17 mouse cellular contexts compared by ENCODE assay signal in genomic region chr4:149936921-149937320, GRCm38 (mm10). TPM values are rescaled to one million over a fixed set of nuclear protein-coding genes. Genes with fewer than 3 reads are reported as not detected.
DNase-seq lines count a peak whose midpoint lies in the region; ATAC-seq and TF ChIP-seq lines count a peak whose summit lies in the region.
"Had no signal": no experiment of that assay in that cellular context is flagged by ENCODE, and none has a peak within 500 bp of the region (broad histone marks: within the 10 kb centered on the region; RNA-seq: fewer than 3 reads in every experiment).

No protein-coding gene starts in this region.

- H3K27me3 ChIP-seq in kidney, adult 2 months (replicated peaks; ENCODE audit: control insufficient read depth, insufficient read depth, low read length) = no peaks in the 10 kb centered on the region
- H3K27me3 ChIP-seq in neural tube, embryonic 11.5 days (ENCODE audit: control insufficient read depth, insufficient read depth, low read length) = no peaks in the 10 kb centered on the region
- H3K27me3 ChIP-seq: embryonic facial prominence, embryonic 13.5 days had no signal

- 70% methylated on average over 5 of the region's 5 CpGs for WGBS in kidney, adult 2 months
- WGBS in neural tube, embryonic 11.5 days = 35% methylated on average over 5 of the region's 5 CpGs

- no peak overlapping the region for H3K9ac ChIP-seq in neural tube, embryonic 11.5 days (ENCODE audit: low read length)
- H3K9ac ChIP-seq: embryonic facial prominence, embryonic 13.5 days; liver, embryonic 12.5 days had no signal

- no peak overlapping the region for H3K4me3 ChIP-seq in gastrocnemius, adult 2 months
- no peak overlapping the region for H3K4me3 ChIP-seq in kidney, adult 2 months (ENCODE audit: insufficient read depth, low read depth, low read length)
- H3K4me3 ChIP-seq in neural tube, embryonic 11.5 days (ENCODE audit: low read depth, low read length) = no peak overlapping the region
- H3K4me3 ChIP-seq: embryonic facial prominence, embryonic 13.5 days; liver, embryonic 12.5 days had no signal

- no peak overlapping the region for H3K4me2 ChIP-seq in neural tube, embryonic 11.5 days (ENCODE audit: low read depth)
- H3K4me2 ChIP-seq: embryonic facial prominence, embryonic 13.5 days; liver, embryonic 12.5 days had no signal

- H3K9me3 ChIP-seq in neural tube, embryonic 11.5 days (ENCODE audit: control insufficient read depth, low read length) = no peaks in the 10 kb centered on the region
- H3K9me3 ChIP-seq: embryonic facial prominence, embryonic 13.5 days; liver, embryonic 12.5 days had no signal

- H3K4me1 ChIP-seq in kidney, adult 2 months (ENCODE audit: control insufficient read depth, insufficient read depth, low read length) = no peaks in the 10 kb centered on the region
- H3K4me1 ChIP-seq in neural tube, embryonic 11.5 days (ENCODE audit: control insufficient read depth, insufficient read depth, low read length) = peaks cover 23% of the 10 kb centered on the region
- H3K4me1 ChIP-seq: liver, embryonic 12.5 days had no signal

- H3K36me3 ChIP-seq in kidney, adult 2 months (ENCODE audit: control insufficient read depth, insufficient read depth, low read length) = no peaks in the 10 kb centered on the region
- no peaks in the 10 kb centered on the region for H3K36me3 ChIP-seq in neural tube, embryonic 11.5 days (ENCODE audit: control insufficient read depth, insufficient read depth, low read length)
- H3K36me3 ChIP-seq: embryonic facial prominence, embryonic 13.5 days; liver, embryonic 12.5 days had no signal

- no peak for TF ChIP-seq POLR2A in kidney, adult 2 months (IDR thresholded peaks at IDR 0.05; ENCODE audit: low read depth, low read length)

- no peak for TF ChIP-seq CTCF in gastrocnemius, adult 2 months (IDR thresholded peaks at IDR 0.05)
- no peak for TF ChIP-seq CTCF in kidney, adult 2 months (conservative IDR thresholded peaks at IDR 0.05; ENCODE audit: insufficient read depth, insufficient read length, low read depth, low read length)

- intact Hi-C loops in gastrocnemius, adult 2 months (cut with DNase I) = no loop called here

- ATAC-seq in neural tube, embryonic 11.5 days (ENCODE audit: insufficient read depth, low FRiP score, low TSS enrichment) = no peak
- ATAC-seq: liver, embryonic 12.5 days had no signal

- DNase-seq in gastrocnemius, adult 2 months = no peak
- DNase-seq in gastrocnemius, postnatal 25 days = no peak
- peak; percentile 51 for DNase-seq in kidney, adult 2 months
- no peak for DNase-seq in kidney, postnatal 14 days
- peak; percentile 94 for DNase-seq in ES-CJ7 (ENCODE audit: low read depth, low spot score)
- peak; percentile 65 for DNase-seq in neural tube, embryonic 11.5 days (ENCODE audit: low spot score)
- DNase-seq in layer of hippocampus, adult 8-10 months (ENCODE audit: low spot score in 2 of 2) = no peak
- DNase-seq: cerebellum, adult 9-11 months; heart, postnatal 14 days; kidney, adult 11 months; left cerebral cortex, postnatal 4 days; lung, postnatal 10 days; right cerebral cortex, postnatal 25 days; thymus, postnatal 36 days had no signal

- H3K27ac ChIP-seq in gastrocnemius, adult 2 months = peak overlapping the region; percentile 20
- no peak overlapping the region for H3K27ac ChIP-seq in kidney, adult 2 months (ENCODE audit: insufficient read depth, low read depth, low read length)
- H3K27ac ChIP-seq in neural tube, embryonic 11.5 days (ENCODE audit: low read depth, low read length) = 0 out of 2 replicates have a peak overlapping the region, but pooled peaks have one; percentile 17
- H3K27ac ChIP-seq: embryonic facial prominence, embryonic 13.5 days; liver, embryonic 12.5 days had no signal

RNA-seq across cellular contexts. Expression of gene Spsb1, which starts 17.9 kb away (rescaled TPM):
- 10 to 100 TPM in 1 of 2 experiments, 1 to 10 TPM in 1; 5.5 to 16.1 TPM for total RNA-seq in gastrocnemius, adult 2 months (2021)
- total RNA-seq in gastrocnemius, postnatal 25 days (2021) = 1 to 10 TPM; 5.2 to 8.2 TPM
- 6.5 and 6.7 TPM in 2 replicates for polyA plus RNA-seq in kidney, adult 2 months (2012; rRNA removed)
- 25.8 and 26.9 TPM in 2 replicates for polyA plus RNA-seq in neural tube, embryonic 11.5 days (2014; fragmentation: Nextera tagmentation; extraction: Ambion mirVana)
- total RNA-seq in layer of hippocampus, adult 8-10 months (2022) = 10 to 100 TPM; 19.4 to 41.1 (median 33.3) TPM
- total RNA-seq: megakaryocyte-erythroid progenitor cell, adult 5-6 weeks had no signal

Comparison
In these comparisons a context has a peak if more than half of its experiments do, and no peak if none do; other contexts are left out.
1. DNase-seq: peak in kidney, adult 2 months (single experiment), ES-CJ7 (single experiment) and neural tube, embryonic 11.5 days (single experiment); none in gastrocnemius, adult 2 months (single experiment), gastrocnemius, postnatal 25 days (single experiment), kidney, postnatal 14 days (single experiment) and layer of hippocampus, adult 8-10 months (0 of 2).